Comparison of ENCODE assay signal across 21 mouse cellular contexts in the genomic region with DNA sequence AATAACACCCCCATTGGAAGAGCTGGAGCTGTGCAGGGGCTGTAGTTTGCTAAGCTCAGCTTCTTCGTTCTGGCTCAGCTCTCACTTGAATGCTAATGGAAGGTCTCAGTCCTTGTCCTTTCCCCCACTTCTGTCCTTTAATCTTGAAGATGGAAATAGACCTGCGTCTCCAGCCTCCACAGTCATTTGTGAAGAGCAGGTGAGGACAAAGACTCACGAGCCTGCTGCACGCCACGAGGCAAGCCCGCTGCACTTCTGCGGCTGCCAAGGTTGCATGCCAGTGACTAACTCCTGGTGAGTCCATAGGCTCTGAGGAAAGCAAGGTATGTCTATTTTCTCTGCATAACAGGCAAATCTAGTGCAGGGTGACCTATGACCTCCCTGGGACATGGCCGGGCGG.
DNase-seq lines count a peak whose midpoint lies in the region; ATAC-seq and TF ChIP-seq lines count a peak whose summit lies in the region.
"Had no signal": no experiment of that assay in that cellular context is flagged by ENCODE, and none has a peak within 500 bp of the region (broad histone marks: within the 10 kb centered on the region; RNA-seq: fewer than 3 reads in every experiment).

No protein-coding gene starts in this region.

- peak overlapping the region; percentile 68; the same call in 1 of the 2 replicates for H3K27ac ChIP-seq in hindbrain, embryonic 15.5 days (replicated peaks)
- no peak overlapping the region for H3K27ac ChIP-seq in hindbrain, embryonic 11.5 days (ENCODE audit: low read depth, low read length)
- H3K27ac ChIP-seq in midbrain, embryonic 14.5 days (replicated peaks; ENCODE audit: low read depth, low read length): peak overlapping the region; percentile 70
- no peak overlapping the region for H3K27ac ChIP-seq in midbrain, postnatal 0 days (ENCODE audit: low read depth, low read length)
- peak overlapping the region; percentile 86 for H3K27ac ChIP-seq in forebrain, embryonic 16.5 days (ENCODE audit: low read length)
- H3K27ac ChIP-seq: hindbrain, embryonic 12.5 days; intestine, embryonic 15.5 days; kidney, embryonic 15.5 days; macrophage; stomach, embryonic 15.5 days had no signal

- WGBS in hindbrain, embryonic 15.5 days: 80% methylated on average over 9 of the region's 9 CpGs
- WGBS in hindbrain, embryonic 11.5 days: 80% methylated on average over 9 of the region's 9 CpGs
- 86% methylated on average over 9 of the region's 9 CpGs for WGBS in midbrain, embryonic 14.5 days
- 87% methylated on average over 9 of the region's 9 CpGs for WGBS in midbrain, postnatal 0 days
- 66% methylated on average over 9 of the region's 9 CpGs for WGBS in forebrain, embryonic 16.5 days

- no peaks in the 10 kb centered on the region for H3K9me3 ChIP-seq in hindbrain, embryonic 15.5 days
- no peaks in the 10 kb centered on the region for H3K9me3 ChIP-seq in hindbrain, embryonic 11.5 days (ENCODE audit: control insufficient read depth, low read length)
- H3K9me3 ChIP-seq in midbrain, embryonic 14.5 days (ENCODE audit: control insufficient read depth, low read length): no peaks in the 10 kb centered on the region
- H3K9me3 ChIP-seq in midbrain, postnatal 0 days (ENCODE audit: low read length): no peaks in the 10 kb centered on the region
- H3K9me3 ChIP-seq in forebrain, embryonic 16.5 days (ENCODE audit: control insufficient read depth, low read length): no peaks in the 10 kb centered on the region
- H3K9me3 ChIP-seq: heart, embryonic 12.5 days; hindbrain, embryonic 12.5 days; intestine, embryonic 15.5 days; kidney, embryonic 15.5 days; stomach, embryonic 15.5 days had no signal

- H3K36me3 ChIP-seq in hindbrain, embryonic 15.5 days: no peaks in the 10 kb centered on the region
- no peaks in the 10 kb centered on the region for H3K36me3 ChIP-seq in hindbrain, embryonic 11.5 days (ENCODE audit: control insufficient read depth, insufficient read depth, low read length)
- 0 out of 2 replicates have a peak, but pooled peaks cover 10% of the 10 kb centered on the region for H3K36me3 ChIP-seq in midbrain, embryonic 14.5 days (ENCODE audit: control insufficient read depth, insufficient read depth, low read length)
- peaks cover 4% of the 10 kb centered on the region; the same call in 1 of the 2 replicates for H3K36me3 ChIP-seq in midbrain, postnatal 0 days (ENCODE audit: insufficient read depth, low read length)
- no peaks in the 10 kb centered on the region for H3K36me3 ChIP-seq in forebrain, embryonic 16.5 days (ENCODE audit: control insufficient read depth, insufficient read depth)
- H3K36me3 ChIP-seq: heart, embryonic 12.5 days; hindbrain, embryonic 12.5 days; intestine, embryonic 15.5 days; kidney, embryonic 15.5 days; stomach, embryonic 15.5 days had no signal

- H3K4me3 ChIP-seq in hindbrain, embryonic 15.5 days: no peak overlapping the region
- H3K4me3 ChIP-seq in hindbrain, embryonic 11.5 days (ENCODE audit: low read depth, low read length): no peak overlapping the region
- H3K4me3 ChIP-seq in midbrain, embryonic 14.5 days (replicated peaks; ENCODE audit: low read depth, low read length): no peak overlapping the region
- H3K4me3 ChIP-seq in midbrain, postnatal 0 days (ENCODE audit: low read depth, low read length): no peak overlapping the region
- H3K4me3 ChIP-seq in forebrain, embryonic 16.5 days (replicated peaks; ENCODE audit: low read length): no peak overlapping the region
- H3K4me3 ChIP-seq: heart, embryonic 12.5 days; hindbrain, embryonic 12.5 days; intestine, embryonic 15.5 days; kidney, embryonic 15.5 days; myocyte; stomach, embryonic 15.5 days had no signal

- no peak for TF ChIP-seq CTCF in midbrain, postnatal 0 days (IDR thresholded peaks at IDR 0.05)

- no peak for DNase-seq in hindbrain, embryonic 11.5 days (ENCODE audit: low spot score)
- no peak for DNase-seq in midbrain, embryonic 14.5 days
- no peak for DNase-seq in midbrain, postnatal 0 days (ENCODE audit: low spot score)
- peak; percentile 43 for DNase-seq in yolk sac, embryonic 10.5 days (ENCODE audit: low spot score)
- no peak for DNase-seq in urinary bladder, postnatal 4 days (ENCODE audit: low spot score in 2 of 2)
- DNase-seq: adrenal gland, postnatal 25 days; cerebellum, adult 9-10 months; gastrocnemius, postnatal 14 days; heart, adult 18-20 months; heart, postnatal 10 days; kidney, postnatal 4 days; thymus, postnatal 25 days had no signal

- H3K4me1 ChIP-seq in hindbrain, embryonic 15.5 days (replicated peaks): peaks cover 51% of the 10 kb centered on the region
- peaks cover 5% of the 10 kb centered on the region; the same call in 1 of the 2 replicates for H3K4me1 ChIP-seq in hindbrain, embryonic 11.5 days (replicated peaks; ENCODE audit: control insufficient read depth, insufficient read depth, low read length)
- H3K4me1 ChIP-seq in midbrain, embryonic 14.5 days (ENCODE audit: control insufficient read depth, insufficient read depth, low read length): peaks cover 31% of the 10 kb centered on the region
- peaks cover 22% of the 10 kb centered on the region; the same call in 1 of the 2 replicates for H3K4me1 ChIP-seq in midbrain, postnatal 0 days (ENCODE audit: insufficient read depth, low read length)
- H3K4me1 ChIP-seq in forebrain, embryonic 16.5 days (replicated peaks; ENCODE audit: control insufficient read depth, insufficient read depth, low read length): peaks cover 59% of the 10 kb centered on the region
- H3K4me1 ChIP-seq: heart, embryonic 12.5 days had no signal

- no peak overlapping the region for H3K9ac ChIP-seq in hindbrain, embryonic 15.5 days
- no peak overlapping the region for H3K9ac ChIP-seq in hindbrain, embryonic 11.5 days (ENCODE audit: low read depth, low read length)
- H3K9ac ChIP-seq in midbrain, embryonic 14.5 days (replicated peaks; ENCODE audit: low read length): no peak overlapping the region
- no peak overlapping the region for H3K9ac ChIP-seq in midbrain, postnatal 0 days (replicated peaks; ENCODE audit: low read length, poor library complexity, severe bottlenecking)
- no peak overlapping the region for H3K9ac ChIP-seq in forebrain, embryonic 16.5 days (replicated peaks; ENCODE audit: low read depth, low read length)
- H3K9ac ChIP-seq: heart, embryonic 12.5 days; hindbrain, embryonic 12.5 days; intestine, embryonic 15.5 days; kidney, embryonic 15.5 days; stomach, embryonic 15.5 days had no signal

- no peak overlapping the region for H3K4me2 ChIP-seq in hindbrain, embryonic 15.5 days
- no peak overlapping the region for H3K4me2 ChIP-seq in hindbrain, embryonic 11.5 days (replicated peaks; ENCODE audit: low read depth, low read length)
- no peak overlapping the region for H3K4me2 ChIP-seq in midbrain, embryonic 14.5 days (ENCODE audit: low read length)
- H3K4me2 ChIP-seq in midbrain, postnatal 0 days (ENCODE audit: low read depth, low read length, poor library complexity, severe bottlenecking): no peak overlapping the region
- no peak overlapping the region for H3K4me2 ChIP-seq in forebrain, embryonic 16.5 days (ENCODE audit: low read length)
- H3K4me2 ChIP-seq: heart, embryonic 12.5 days; hindbrain, embryonic 12.5 days; intestine, embryonic 15.5 days; kidney, embryonic 15.5 days; stomach, embryonic 15.5 days had no signal

- no peaks in the 10 kb centered on the region for H3K27me3 ChIP-seq in hindbrain, embryonic 15.5 days
- no peaks in the 10 kb centered on the region for H3K27me3 ChIP-seq in hindbrain, embryonic 11.5 days (ENCODE audit: control insufficient read depth, insufficient read depth, low read length)
- H3K27me3 ChIP-seq in midbrain, embryonic 14.5 days (ENCODE audit: control insufficient read depth, insufficient read depth, low read length): no peaks in the 10 kb centered on the region
- H3K27me3 ChIP-seq in midbrain, postnatal 0 days (ENCODE audit: insufficient read depth, low read length): no peaks in the 10 kb centered on the region
- no peaks in the 10 kb centered on the region for H3K27me3 ChIP-seq in forebrain, embryonic 16.5 days (replicated peaks; ENCODE audit: control insufficient read depth, insufficient read depth, low read length)
- H3K27me3 ChIP-seq: hindbrain, embryonic 12.5 days; intestine, embryonic 15.5 days; kidney, embryonic 15.5 days; stomach, embryonic 15.5 days had no signal

- no peak for ATAC-seq in hindbrain, embryonic 15.5 days (ENCODE audit: low FRiP score, low read depth)
- no peak for ATAC-seq in hindbrain, embryonic 11.5 days (ENCODE audit: low FRiP score)
- ATAC-seq in midbrain, embryonic 14.5 days (ENCODE audit: low FRiP score, low TSS enrichment): no peak
- ATAC-seq in midbrain, postnatal 0 days (ENCODE audit: low FRiP score): no peak
- no peak for ATAC-seq in forebrain, embryonic 16.5 days

Comparison
In these comparisons a context has a peak if more than half of its experiments do, and no peak if none do; other contexts are left out.
1. H3K27ac ChIP-seq: peak in hindbrain, embryonic 15.5 days (single experiment), midbrain, embryonic 14.5 days (single experiment) and forebrain, embryonic 16.5 days (single experiment); none in hindbrain, embryonic 11.5 days (single experiment) and midbrain, postnatal 0 days (single experiment).